Mouse (Mus musculus) c-Kit-negative CD71-positive TER-119-positive erythroid progenitor cells, embryonic 14.5 days (primary cell): Measurements from ENCODE around the gene Mta2.
"Not testable (repeated sequence)": the region's sequence is repeated elsewhere in the genome, so short reads cannot be mapped to it uniquely, and the experiment has no call there.

Source experiments
- DNase-seq: peaks from one replicate; pipeline ENCODE4 v3.0.0-alpha.2; 2013; ENCODE audit warnings: low read depth, low spot score

Gene Mta2

DNA sequence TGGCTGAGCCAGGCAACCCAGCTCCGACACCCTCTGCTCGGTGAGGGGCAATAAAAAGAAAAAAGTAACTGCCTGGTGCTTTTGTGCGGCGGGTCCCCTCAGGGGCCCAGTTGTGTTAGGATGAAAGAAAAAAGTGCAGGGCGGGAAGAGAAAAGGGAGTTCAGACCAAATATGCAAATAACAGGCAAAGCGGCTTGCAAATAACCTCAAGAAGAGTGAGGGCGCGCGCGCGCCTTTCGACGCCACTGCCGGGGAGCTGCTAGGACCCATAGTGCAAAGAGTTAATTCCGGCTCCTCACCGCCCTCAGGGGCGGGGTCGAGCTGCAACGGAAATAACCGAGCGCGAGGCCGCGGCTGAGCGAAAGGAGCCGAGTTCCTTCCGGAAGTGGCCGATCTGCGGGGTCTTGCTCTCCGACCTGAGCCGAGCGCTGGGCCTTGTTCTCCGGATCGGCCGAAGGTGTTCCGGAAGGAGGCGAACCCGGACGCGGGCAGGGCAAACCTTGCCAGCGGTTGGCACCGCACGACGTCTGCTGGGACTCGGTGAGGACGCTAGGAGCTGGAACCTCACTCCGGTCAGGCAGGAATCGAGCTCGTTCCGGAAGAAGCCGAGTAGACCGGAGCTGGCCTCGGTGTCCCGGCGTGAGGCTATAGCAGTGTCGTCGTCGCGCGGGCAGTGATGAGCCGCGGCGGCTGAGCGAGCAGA lies at the start of gene Mta2:
Mta2 (plus strand) TSS at position 361 of the 703 bp plus-strand sequence.
- DNase-seq = peak; percentile 87

DNA sequence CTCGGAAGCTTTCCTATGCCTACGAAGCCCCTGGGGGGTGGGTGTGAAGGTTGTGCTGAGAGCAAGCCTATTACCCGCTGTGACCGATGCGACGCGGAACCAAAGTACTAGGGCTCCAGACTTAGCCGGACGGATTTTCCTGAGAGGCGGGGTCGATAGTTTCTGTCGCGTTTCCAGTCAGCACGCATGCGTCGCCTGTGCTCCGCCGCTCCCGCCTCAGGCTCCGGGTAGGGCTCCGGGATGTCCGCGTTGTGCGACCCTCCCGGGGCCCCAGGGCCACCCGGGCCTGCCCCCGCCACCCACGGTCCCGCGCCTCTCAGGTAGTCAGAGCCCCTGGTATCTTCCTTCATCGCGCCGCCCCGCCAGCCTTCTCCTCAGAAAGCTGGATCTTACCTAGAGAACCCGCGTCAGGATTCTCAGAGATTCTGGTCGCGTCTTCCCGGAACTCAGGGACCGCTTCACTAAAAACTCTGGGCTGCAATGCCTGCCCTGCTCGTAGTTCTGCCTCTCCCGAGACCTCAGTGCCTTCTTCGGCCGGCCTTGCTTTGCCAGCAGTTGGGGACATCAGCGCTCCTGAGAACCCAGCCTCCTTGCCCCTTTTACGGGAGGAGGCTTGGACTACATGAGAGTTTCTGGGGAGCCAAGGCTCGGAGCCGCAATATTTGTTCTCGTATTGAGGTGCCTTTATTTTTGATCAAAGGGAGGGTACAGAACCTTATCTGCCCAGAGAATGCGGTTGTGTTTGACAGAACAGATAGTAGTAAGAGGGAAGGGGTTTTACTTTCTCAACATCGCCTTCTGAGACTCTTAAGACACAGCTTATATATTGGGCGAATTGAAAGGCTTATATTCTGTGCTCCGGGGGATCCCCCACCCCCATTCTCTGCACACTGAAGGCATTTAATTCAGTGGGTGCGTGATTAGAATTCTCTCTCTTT lies 48.6 kb upstream of the Mta2 start, which contains the start of gene Ints5:
Ints5 (plus strand) TSS at position 177 of the 938 bp plus-strand sequence.
- peak; percentile 82 for DNase-seq

DNA sequence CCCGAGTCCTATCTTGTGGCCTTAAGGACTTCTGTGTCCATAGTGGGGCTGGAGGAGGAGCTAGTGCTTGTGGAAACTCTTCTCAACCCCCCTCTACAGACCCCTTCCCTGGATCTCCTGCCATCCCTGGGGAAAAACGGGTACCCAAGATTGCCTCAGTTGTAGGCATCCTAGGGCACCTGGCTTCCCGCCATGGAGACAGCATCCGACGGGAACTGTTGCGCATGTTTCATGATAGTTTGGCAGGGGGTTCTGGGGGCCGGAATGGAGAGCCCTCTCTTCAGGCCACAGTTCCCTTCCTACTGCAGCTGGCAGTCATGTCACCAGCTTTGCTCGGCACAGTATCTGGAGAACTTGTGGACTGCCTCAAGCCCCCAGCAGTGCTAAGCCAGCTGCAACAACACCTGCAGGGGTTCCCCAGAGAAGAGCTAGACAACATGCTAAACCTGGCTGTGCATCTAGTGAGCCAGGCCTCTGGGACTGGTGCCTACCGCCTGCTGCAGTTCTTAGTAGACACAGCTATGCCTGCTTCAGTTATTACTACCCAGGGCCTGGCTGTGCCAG lies 46.2 kb upstream of the Mta2 start:
- no peak for DNase-seq

DNA sequence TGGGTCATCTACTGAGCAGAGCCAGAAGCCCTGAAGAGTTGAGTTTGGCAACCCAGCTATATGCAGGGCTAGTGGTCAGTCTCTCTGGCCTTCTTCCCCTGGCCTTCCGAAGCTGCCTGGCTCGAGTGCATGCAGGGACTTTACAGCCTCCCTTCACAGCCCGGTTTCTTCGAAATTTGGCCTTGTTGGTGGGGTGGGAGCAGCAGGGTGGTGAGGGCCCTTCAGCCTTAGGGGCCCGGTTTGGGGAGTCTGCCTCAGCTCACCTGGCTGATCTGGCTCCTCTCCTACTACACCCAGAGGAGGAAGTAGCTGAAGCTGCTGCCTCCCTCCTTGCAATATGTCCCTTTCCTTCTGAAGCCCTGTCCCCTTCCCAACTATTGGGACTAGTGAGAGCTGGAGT lies 45.4 kb upstream of the Mta2 start:
- not testable (repeated sequence) for DNase-seq

DNA sequence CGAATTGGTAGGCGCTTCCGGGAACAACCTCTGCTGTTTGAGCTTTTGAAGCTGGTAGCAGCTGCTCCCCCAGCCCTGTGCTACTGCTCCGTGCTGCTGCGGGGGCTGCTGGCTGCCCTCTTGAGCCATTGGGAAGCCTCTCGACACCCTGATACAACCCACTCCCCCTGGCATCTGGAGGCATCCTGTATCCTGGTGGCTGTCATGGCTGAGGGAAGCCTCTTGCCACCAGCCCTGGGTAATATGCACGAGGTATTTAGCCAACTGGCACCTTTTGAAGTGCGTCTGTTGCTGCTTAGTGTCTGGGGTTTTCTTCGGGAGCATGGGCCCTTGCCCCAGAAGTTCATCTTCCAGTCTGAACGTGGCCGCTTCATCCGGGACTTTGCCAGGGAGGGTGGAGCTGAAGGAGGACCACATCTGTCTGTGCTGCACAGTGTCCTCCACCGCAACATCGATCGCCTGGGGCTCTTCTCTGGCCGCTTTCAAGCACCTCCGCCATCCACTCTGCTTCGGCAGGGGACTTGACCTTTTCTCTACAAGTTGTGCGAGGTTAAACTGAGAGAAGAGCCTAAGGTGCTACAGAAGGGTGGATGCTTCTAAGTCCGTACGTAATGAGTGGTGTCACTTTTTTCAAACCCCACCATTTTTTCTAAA lies 44.3 kb upstream of the Mta2 start:
- DNase-seq = not testable (repeated sequence)

DNA sequence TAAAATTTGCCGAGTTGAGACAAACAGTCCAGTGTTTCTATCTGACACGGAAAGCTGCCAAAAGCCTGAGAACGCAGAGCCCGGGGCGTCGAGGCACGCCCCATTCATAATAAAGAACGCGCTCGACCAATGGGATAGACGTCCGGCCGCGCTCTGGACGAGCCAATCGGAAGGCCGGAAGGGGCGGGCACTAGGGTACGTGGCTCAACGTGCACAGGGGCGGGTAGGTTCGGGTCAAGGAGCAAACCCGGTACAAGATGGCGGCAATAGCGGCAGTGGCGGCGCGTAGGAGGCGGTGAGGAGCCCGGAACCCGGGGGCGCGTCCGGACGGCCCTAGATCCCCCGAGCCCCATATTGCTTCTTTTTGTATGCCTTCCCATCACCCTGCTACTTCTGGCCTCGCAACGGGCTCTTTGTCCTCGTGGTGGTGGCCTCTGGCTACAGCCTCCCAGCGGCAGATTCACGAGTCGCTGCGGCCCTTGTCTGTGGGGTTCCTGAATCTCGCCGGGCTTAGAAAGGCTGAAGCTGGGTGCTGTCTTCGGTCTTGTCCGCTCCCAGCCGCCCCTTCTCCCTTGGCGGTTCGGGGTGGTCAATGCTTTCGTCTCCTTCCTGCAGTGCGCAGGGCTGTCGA lies 43.7 kb upstream of the Mta2 start, which contains the start of gene Ganab:
Ganab (plus strand) TSS at position 207 of the 631 bp plus-strand sequence.
- DNase-seq = peak; percentile 95

DNA sequence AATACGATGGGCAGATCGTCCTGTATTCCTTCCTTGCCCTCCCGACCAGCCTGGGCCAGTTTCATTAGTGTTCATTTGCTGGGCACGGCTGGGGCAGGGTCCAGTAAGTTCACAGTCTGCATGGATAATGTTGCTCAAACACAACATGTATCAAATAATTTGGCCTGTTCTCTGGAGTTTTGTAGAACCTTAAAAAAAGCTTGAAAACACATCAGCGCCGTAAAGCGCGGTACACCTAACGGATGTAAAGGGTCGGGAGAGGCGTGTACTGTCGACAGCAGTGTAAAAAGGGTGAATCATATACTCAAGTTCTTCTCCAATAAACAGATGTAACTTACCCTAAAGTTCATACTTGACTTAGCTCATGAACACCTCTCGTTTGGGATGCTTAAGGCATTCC lies 43.1 kb upstream of the Mta2 start:
- DNase-seq = no peak

DNA sequence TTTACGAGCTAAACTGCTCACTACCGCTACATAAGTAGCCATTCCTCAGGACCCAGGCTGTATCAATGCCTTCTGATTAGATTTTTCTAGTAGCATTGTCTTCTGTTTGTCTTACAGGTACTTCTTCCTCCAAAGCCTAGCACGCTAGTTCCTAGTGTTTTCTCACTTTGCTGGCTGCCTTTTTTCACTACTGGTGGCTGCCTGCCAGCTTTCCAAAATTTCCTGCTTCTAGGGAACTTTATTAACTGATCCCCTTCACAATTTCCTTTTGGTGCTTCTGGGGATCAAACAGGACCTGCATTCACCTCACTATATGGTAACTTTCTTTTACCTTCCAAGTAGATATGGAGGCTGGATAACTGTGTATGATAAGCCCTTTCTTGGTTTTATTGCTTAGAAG lies 42.6 kb upstream of the Mta2 start:
- DNase-seq = no peak

DNA sequence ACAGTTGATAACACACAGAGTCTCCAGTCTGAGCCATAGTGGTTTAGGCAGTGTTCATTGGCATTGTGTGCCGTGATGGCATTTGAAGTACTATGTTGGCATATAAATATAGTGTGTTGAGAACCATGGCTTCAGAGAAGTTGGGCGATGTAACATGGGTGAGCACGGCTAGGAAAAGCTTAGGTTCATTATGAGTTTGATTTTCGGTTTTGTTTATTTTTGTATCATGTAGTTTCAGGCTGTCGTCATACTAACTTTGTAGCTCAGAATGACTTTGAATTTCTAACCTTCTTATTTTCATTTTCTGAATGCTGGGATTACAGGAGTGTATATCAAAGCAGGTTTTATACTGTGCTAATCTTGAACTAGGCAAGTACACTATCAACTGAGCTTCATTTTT lies 38.3 kb upstream of the Mta2 start:
- DNase-seq = no peak

DNA sequence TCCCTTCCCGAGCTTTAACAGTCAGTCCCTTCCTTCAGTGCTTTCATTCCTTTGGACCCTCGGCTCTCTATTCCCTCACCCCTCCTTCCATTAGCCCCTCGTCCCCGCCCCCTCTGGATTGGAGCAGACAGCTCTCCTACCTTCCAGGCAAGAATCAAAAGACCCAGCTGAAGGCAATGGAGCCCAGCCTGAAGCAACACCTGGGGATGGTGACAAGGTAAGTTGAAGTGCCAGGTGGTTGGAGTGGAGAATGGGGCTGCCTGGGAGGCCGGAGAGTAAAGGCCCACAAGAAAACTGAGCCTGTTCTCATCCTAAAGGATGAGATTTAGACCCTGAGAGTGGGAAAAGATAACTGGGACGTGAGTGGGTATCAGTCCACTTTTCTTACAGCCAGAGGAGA lies 33.1 kb upstream of the Mta2 start:
- no peak for DNase-seq

DNA sequence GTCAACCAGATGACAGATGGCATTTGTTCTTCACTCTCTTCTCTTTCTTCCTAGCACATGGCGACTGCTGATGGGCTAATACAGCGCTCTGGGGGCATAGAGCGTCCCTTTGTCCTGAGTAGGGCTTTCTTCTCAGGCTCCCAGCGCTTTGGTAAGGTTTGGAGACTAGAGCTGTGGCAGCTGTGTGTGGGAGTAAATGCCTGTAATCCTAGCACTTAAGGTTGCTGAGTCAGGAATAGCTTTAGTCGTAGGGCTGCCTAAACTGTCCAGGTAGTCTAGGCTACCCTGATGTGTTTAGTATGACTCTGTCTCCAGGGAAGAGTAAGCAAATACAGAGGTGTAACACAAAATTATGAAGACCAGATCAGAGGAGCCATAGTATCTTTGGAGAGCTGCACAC lies 29.9 kb upstream of the Mta2 start:
- DNase-seq = no peak

DNA sequence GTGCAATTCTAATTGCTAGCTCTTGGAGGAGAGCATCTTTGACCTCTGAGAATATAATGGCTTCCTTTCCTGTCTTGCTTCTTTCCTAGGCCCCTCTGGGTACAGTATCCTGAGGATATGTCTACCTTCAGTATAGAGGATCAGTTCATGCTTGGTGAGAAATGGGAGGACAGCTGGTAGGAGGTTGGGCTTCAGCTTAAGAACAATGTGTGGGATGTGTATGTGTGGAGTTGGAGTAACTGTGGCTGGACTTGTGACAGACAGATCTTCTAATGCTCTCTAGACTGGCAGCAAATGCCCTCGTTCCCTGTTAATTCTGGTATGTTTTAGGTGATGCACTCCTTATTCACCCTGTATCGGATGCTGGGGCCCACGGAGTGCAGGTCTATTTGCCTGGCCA lies 27.5 kb upstream of the Mta2 start:
- DNase-seq = no peak

DNA sequence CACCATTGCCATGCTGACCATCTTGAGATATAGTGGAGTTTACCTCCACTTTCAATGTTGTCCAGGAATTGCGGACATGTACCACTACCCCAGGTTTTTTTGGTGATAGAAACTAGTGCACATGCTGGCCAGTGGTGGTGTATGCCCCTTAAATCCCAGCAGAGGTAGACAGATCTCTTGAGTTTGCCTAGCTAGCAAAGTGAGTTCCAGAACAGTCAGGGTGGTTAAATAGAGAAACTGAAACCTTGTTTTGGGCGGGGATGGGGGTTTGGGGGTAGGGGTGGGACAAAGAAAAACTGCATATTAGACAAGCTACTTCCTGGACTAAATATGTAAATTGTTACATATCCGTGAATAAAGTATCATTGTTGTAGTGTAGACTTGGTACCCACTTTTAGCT lies 22.7 kb upstream of the Mta2 start:
- no peak for DNase-seq

DNA sequence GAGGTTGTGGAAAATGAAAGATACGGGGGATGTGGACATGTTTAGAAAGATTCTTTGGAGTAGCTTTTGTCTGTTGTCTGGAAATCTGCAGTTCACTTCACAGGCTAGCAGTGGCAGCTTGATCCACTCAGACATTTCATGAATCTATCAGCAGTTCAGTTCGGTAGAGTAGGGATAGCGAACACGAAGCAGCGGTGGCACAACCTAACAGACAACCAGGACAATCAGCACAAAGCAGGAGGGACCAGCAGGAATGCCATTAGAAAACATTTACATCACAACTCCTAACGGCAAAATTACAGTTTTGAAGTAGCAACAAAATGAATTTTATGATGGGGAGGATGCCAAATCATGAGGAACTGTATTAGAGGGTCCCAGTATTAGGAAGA lies 22.0 kb upstream of the Mta2 start:
- DNase-seq = no peak

DNA sequence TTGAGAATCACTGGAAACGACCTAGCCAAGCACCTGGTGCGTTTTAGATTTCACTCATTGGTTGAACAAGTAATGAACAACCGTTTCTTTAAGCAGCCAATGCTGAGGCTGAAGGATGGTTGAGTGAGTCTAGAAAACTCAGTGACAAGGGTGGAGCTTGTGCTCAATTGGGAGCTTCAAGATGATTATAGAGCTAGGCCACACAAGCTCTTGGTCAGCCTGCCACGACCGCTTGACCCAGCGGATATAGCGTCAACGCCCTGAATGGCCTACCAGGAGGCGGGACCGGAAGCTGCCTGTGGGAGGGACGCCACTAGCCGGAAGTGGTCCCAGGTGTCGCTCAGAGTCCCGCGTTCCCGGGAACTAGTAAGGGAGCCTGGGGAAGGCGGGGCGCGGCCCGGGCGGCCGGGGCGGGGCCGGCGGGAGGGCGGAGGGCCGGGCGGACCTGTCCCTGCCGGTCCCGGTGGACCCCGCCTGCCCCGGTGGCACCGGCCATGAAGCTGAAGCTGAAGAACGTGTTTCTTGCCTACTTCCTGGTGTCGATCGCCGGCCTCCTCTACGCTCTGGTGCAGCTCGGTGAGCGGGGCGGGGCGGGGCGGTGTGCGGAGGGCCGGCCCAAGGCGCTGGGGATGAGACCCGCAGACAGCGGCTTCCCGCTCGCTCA lies 21.5 kb upstream of the Mta2 start, which contains the start of gene B3gat3:
B3gat3 (plus strand) TSS at position 302 of the 664 bp plus-strand sequence.
- DNase-seq = peak; percentile 86

DNA sequence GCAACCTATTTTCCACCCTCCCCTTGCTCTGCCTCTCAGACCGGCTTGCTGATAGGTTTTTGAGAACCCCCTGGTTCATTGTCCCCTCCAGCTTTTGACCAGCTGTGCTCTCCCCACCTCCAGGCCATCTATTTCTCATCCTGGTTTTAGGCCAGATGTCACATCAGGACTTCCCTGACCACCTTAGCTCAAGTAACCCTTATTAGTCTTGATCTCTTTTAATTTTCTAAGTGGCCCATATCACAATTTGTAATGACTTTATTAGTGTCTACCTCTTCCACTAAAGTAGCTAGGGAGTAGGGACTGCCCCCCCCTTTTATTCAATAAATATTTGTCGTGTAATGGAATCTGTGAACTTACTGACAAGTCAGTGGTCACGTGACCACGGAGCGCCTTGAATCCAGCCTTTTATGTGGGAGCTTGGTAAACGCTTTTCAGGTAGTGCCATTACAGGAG lies 20.8 kb upstream of the Mta2 start:
- peak; percentile 73 for DNase-seq

DNA sequence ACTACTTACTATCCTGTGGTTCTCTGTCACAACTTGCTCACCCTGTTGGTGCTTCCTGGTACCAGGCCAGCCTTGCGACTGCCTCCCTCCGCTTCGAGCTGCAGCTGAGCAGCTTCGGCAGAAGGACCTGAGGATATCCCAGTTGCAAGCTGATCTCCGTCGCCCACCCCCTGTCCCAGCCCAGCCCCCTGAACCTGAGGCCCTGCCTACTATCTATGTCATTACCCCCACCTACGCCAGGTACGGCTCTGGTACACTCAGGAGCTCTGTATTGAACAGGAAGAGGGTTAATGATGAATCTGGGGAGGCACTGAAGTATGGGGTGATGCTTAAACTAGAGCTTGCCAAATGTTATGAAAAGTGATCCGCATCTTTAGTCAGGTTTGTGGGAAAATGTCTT lies 19.9 kb upstream of the Mta2 start:
- no peak for DNase-seq

DNA sequence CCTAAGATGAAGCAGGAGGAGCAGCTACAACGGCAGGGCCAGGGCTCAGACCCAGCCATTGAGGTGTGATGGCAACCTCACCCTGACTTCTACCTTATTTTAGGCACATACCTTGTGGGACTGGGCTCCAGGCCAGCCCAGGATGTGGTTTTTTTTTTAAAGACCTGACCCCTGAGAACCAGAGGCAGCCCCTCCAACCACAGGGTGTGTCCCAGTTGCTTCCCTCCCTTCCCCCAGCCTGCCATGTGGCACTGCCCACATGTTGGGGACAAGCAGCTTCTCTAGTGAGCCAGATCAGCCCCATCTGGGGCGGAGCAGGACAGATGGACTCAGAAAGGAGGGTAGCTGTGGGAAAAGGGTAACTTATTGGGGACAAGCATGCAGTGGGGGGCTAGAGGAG lies 14.9 kb upstream of the Mta2 start:
- no peak for DNase-seq

DNA sequence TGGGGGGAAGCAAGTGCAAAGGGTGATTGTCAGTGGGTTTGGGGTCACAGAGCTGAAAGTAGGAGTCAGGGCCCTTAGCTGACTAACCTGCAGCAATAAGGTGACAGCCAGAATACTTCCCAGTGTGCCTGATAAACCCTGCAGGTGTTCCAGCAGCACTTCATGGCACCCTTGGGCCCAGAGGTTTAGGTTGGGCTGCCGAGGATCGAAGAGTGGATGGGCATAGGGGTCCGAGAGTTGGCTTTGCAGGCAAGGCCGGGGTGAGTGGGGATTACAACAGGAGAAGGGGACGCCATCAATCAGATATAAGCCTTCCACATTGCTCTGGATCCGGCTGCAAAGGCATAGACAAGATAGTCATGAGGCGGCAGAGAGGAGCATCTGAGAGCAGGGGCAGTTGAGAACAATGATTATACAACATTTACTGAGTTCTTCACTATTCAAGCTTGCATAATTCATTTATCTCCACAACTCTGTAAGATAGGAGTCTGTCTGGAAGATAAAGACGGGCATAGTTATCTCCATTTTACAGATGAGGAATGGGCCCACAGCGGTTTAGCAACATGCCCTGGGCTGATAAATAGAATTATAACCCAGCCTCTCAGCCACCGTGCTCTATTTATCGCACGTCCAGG lies 13.7 kb upstream of the Mta2 start:
- DNase-seq = no peak

DNA sequence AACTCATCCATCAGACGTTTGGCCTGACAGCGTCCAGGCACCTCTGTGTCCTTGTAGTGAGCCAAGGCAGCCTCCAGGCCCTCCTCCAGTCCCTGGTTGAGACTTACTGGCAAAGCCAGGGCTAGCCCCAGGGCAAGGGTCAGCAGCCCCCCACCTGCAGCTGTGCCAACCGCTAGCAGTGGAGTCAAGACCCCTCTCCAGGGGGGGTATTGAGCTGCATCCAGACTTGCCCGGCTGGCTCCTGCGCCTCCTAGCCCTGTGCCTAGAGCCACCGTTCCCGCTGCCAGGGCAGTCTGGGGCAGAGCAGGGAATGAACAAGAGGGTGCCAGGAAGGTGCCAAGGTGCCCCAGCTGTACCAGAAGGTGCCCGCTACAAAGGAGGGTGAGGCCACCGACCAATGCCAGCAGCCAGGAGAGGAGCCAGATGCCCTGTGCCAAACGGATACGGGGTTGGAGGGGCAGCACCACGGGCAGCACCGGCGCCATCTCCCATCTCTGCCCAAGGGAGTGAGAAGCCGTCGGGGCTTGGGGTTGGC lies 12.9 kb upstream of the Mta2 start:
- DNase-seq = no peak
